Mouse (Mus musculus): ENCODE measurements at regions not wholly inside any gene's neighbourhood (a gene's known extent, or its start where the extent isn't known, plus 50 kb on each side); places are given as distances from the start of the nearest gene placed in this dataset.

DNA sequence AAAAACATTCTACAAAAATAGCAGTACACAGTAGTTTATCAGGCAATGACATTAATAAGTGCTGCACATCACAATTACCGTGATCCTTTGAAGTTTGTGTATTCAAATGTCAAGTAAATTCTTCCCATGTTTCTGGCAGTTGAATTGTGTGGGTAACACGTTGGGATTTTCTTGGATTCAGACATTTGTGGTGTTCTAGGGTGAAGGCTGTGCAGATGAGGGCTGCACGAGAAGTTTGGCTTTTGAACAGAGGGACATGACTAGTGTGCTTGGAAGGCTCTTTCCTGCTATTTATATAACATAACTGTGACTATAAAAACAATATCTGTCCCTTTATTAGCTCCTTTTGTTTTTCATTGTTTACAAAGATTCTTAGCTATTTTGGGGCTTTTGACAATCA, 216.5 kb downstream of the 4930544G11Rik start:
- Histone ChIP-seq H3K4me3 (replicated peaks; ENCODE audit: insufficient read depth, low read depth, low read length) (no peak overlapping the region), H3K27me3 (ENCODE audit: control insufficient read depth, insufficient read depth, low read length) (no peaks in the 10 kb centered on the region), H3K27ac (ENCODE audit: insufficient read depth, low read length) (no peak overlapping the region), H3K4me1 (ENCODE audit: control insufficient read depth, insufficient read depth, low read length) (no peaks in the 10 kb centered on the region)
- no peak for DNase-seq
- TF ChIP-seq POLR2A (IDR thresholded peaks at IDR 0.05; ENCODE audit: borderline replicate concordance, insufficient read depth, low read length) (no peak), CTCF (IDR thresholded peaks at IDR 0.05; ENCODE audit: borderline replicate concordance, insufficient read depth, low read depth, low read length) (no peak)
- WGBS, result 63% methylated on average over 3 of the region's 3 CpGs

DNA sequence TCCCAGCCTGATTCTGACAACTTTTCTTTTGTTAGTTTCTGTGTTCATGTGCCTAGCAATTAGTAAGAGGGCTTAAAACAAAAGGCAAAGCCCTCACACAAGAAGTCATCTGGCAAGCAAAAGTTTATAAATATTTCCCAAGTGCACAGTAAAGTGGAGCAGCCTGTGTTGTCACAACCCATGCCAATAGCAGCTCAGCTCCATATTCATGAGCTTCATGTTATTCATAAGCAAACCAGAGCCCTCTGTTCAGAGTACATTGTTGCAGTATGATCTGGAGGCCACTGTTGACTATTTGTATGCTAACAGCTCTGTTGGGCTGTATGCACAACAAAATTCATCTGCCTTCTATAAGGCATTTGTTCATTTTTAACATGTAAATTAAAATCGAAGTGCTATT, 245.6 kb downstream of the 4930544G11Rik start:
- Histone ChIP-seq H3K27ac (ENCODE audit: insufficient read depth, low read length) (no peak overlapping the region), H3K4me1 (ENCODE audit: control insufficient read depth, insufficient read depth, low read length) (no peaks in the 10 kb centered on the region), H3K27me3 (ENCODE audit: control insufficient read depth, insufficient read depth, low read length) (no peaks in the 10 kb centered on the region), H3K4me3 (replicated peaks; ENCODE audit: insufficient read depth, low read depth, low read length) (no peak overlapping the region)
- no peak for DNase-seq
- no peak for TF ChIP-seq CTCF (IDR thresholded peaks at IDR 0.05; ENCODE audit: borderline replicate concordance, insufficient read depth, low read depth, low read length)
- no peak for TF ChIP-seq POLR2A (IDR thresholded peaks at IDR 0.05; ENCODE audit: borderline replicate concordance, insufficient read depth, low read length)
- WGBS, result 82% methylated on average over 1 of the region's 1 CpGs

DNA sequence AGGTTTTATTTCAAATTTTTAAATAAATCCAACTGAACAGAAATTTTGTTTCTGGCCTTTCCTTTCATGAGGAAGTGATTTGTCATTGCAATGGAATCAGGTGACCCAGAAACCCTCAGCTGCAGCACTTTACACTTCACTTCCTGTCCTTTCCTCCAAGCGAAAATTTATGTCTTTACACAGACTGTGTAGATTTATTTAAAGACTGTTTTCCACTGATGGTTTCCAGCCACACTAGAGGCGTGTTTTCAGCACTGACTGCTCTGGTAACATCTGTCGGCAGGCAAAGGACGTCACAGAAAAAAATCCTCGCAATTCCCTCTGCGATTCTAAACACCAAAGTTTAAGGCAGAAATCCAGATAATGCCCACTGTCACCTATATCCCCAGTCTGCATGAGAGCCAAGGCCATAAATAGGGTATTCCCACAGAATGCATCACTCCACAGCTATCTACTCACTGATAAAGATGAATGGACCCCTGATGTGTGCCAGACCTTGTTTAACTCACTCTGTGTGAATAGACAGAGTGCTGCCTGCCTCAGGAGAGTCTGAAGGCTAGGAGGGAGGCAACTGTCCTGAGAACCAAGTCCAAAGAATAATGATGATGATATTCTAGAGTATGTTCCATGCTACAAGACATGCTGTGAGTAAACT, 247.9 kb downstream of the 4930544G11Rik start:
- WGBS, result 73% methylated on average over 6 of the region's 6 CpGs
- no peak for DNase-seq
- H3K27me3 ChIP-seq (ENCODE audit: control insufficient read depth, insufficient read depth, low read length), result no peaks in the 10 kb centered on the region

DNA sequence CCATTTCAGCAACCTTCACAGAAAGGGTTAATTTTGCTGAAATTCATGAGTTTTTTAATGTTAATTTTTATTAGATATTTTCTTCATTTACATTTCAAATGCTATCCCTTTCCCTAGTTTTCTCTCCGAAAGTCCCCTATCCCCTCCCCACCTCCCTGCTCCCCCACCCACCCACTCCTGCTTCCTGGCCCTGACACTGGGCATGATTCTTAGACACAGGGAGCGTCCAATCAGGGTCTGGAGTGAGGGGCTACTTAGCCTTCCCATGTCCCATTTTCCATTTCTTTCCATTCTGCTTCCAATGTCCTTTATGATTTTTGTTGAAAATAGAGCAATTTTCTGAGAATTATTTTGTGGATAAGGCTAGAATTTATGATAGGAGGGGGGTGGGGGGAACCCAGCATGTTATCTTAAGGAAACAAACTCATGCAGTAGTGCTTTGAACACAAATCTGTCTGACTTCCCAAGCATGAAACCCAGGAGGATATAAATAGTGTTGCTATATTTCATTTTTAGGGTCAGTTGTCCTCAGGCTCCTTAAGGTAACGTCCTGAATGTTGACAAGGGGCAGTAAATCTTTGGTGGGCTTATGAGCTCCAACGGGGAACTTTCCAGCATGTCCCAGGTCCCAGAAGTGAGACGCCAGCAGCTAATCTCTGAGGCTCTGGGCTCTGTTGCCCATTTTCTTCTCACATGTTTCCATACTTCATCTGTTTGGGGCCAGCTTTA, 254.0 kb downstream of the 4930544G11Rik start:
- Histone ChIP-seq H3K27me3 (ENCODE audit: control insufficient read depth, insufficient read depth, low read length) (no peaks in the 10 kb centered on the region), H3K4me1 (ENCODE audit: control insufficient read depth, insufficient read depth, low read length) (no peaks in the 10 kb centered on the region), H3K27ac (ENCODE audit: insufficient read depth, low read length) (no peak overlapping the region), H3K4me3 (replicated peaks; ENCODE audit: insufficient read depth, low read depth, low read length) (no peak overlapping the region)
- 84% methylated on average over 5 of the region's 5 CpGs for WGBS
- DNase-seq, result no peak
- TF ChIP-seq POLR2A (IDR thresholded peaks at IDR 0.05; ENCODE audit: borderline replicate concordance, insufficient read depth, low read length) (no peak), CTCF (IDR thresholded peaks at IDR 0.05; ENCODE audit: borderline replicate concordance, insufficient read depth, low read depth, low read length) (no peak)

More for the DNA sequence above, 247.9 kb downstream of the 4930544G11Rik start:
- TF ChIP-seq CTCF (IDR thresholded peaks at IDR 0.05; ENCODE audit: borderline replicate concordance, insufficient read depth, low read depth, low read length) (no peak), POLR2A (IDR thresholded peaks at IDR 0.05; ENCODE audit: borderline replicate concordance, insufficient read depth, low read length) (no peak)
- Histone ChIP-seq H3K27ac (ENCODE audit: insufficient read depth, low read length) (no peak overlapping the region), H3K4me1 (ENCODE audit: control insufficient read depth, insufficient read depth, low read length) (no peaks in the 10 kb centered on the region), H3K4me3 (replicated peaks; ENCODE audit: insufficient read depth, low read depth, low read length) (no peak overlapping the region)

DNA sequence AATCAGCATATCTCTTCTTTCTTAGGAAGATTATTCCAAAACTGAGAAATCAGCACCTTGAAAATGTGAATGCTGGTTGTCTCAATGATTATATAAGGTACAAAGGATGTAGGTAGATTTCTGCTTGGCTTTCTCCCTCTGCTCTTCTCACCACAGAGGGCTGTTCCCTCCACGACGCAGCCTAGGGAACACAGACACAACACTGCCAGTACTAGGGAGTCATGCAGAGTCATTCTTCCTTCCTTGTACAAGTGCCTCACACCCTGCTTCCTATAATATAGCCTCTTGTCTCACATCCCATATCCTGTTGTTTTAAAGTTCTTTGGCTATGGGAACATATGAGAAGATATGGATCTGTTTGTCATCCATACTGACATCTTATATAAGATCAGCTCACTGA, 265.1 kb downstream of the 4930544G11Rik start:
- H3K4me1 ChIP-seq (ENCODE audit: control insufficient read depth, insufficient read depth, low read length), result no peaks in the 10 kb centered on the region
- H3K4me3 ChIP-seq (replicated peaks; ENCODE audit: insufficient read depth, low read depth, low read length), result no peak overlapping the region
- TF ChIP-seq POLR2A (IDR thresholded peaks at IDR 0.05; ENCODE audit: borderline replicate concordance, insufficient read depth, low read length) (no peak), CTCF (IDR thresholded peaks at IDR 0.05; ENCODE audit: borderline replicate concordance, insufficient read depth, low read depth, low read length) (no peak)
- no peak for DNase-seq
- H3K27ac ChIP-seq (ENCODE audit: insufficient read depth, low read length), result no peak overlapping the region
- WGBS, result 24% methylated on average over 2 of the region's 2 CpGs
- no peaks in the 10 kb centered on the region for H3K27me3 ChIP-seq (ENCODE audit: control insufficient read depth, insufficient read depth, low read length)

DNA sequence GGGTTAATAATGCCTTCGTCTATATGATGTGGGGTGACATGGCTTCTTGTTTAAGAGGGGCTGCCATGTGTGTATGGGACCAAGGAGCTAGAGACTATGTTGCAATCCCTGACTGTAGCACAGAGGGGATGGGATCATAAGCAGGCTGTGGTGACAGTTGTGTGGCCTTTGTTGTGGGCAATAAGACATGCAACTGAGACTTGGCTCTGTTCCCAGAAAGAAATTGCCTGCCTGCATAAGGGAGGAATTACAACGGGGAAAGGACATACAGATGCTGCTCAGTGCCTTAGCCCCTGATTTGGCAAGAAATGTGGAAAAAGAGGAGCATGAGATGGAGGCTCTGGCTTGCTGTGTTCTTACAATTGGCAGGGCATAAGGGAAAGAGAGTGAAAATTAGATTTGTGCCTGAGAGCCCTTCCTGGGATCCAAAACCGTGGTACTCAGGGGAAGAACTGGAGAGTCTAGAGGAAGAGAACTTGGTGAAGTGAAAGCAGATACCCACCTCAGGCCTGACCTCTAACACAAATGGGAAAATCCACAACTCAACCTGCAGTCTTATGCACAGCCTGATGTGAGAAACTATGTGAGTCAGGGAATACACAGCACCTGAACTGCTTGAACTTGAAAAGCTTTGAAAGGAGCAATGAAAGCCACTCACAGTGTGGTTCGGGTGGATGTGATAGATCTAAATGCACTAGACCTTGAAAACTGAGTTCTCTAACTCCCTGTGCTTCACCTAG, 271.9 kb downstream of the 4930544G11Rik start:
- Histone ChIP-seq H3K4me1 (ENCODE audit: control insufficient read depth, insufficient read depth, low read length) (no peaks in the 10 kb centered on the region), H3K27ac (ENCODE audit: insufficient read depth, low read length) (no peak overlapping the region), H3K4me3 (replicated peaks; ENCODE audit: insufficient read depth, low read depth, low read length) (no peak overlapping the region), H3K27me3 (ENCODE audit: control insufficient read depth, insufficient read depth, low read length) (no peaks in the 10 kb centered on the region)
- no peak for DNase-seq
- TF ChIP-seq CTCF (IDR thresholded peaks at IDR 0.05; ENCODE audit: borderline replicate concordance, insufficient read depth, low read depth, low read length) (no peak), POLR2A (IDR thresholded peaks at IDR 0.05; ENCODE audit: borderline replicate concordance, insufficient read depth, low read length) (no peak)
- 23% methylated on average over 4 of the region's 4 CpGs for WGBS

DNA sequence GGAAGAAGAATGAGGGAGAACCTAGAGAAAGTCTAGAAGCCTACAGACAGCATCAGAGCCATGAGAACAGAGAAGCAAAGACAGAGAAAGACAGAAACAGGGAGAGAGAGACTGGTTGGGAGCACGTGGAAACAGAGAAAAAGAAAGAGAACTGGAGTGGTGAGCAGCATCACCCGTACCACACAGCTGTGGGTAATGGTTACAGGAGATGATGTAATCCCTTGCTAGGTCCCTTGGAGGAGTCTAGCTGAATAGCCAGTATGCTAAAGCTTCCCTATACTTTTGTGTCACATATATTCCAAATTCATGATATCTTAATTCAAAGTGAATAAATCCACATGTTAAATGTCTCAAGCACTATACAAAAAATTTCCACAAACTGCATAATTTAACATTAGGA, 284.0 kb downstream of the 4930544G11Rik start:
- H3K27me3 ChIP-seq (ENCODE audit: control insufficient read depth, insufficient read depth, low read length), result no peaks in the 10 kb centered on the region
- no peak overlapping the region for H3K4me3 ChIP-seq (replicated peaks; ENCODE audit: insufficient read depth, low read depth, low read length)
- no peak for TF ChIP-seq CTCF (IDR thresholded peaks at IDR 0.05; ENCODE audit: borderline replicate concordance, insufficient read depth, low read depth, low read length)
- no peak for TF ChIP-seq POLR2A (IDR thresholded peaks at IDR 0.05; ENCODE audit: borderline replicate concordance, insufficient read depth, low read length)
- H3K4me1 ChIP-seq (ENCODE audit: control insufficient read depth, insufficient read depth, low read length), result no peaks in the 10 kb centered on the region
- 60% methylated on average over 2 of the region's 2 CpGs for WGBS
- no peak for DNase-seq
- H3K27ac ChIP-seq (ENCODE audit: insufficient read depth, low read length), result no peak overlapping the region
